15 mouse cellular contexts compared by ENCODE assay signal in the genomic region with DNA sequence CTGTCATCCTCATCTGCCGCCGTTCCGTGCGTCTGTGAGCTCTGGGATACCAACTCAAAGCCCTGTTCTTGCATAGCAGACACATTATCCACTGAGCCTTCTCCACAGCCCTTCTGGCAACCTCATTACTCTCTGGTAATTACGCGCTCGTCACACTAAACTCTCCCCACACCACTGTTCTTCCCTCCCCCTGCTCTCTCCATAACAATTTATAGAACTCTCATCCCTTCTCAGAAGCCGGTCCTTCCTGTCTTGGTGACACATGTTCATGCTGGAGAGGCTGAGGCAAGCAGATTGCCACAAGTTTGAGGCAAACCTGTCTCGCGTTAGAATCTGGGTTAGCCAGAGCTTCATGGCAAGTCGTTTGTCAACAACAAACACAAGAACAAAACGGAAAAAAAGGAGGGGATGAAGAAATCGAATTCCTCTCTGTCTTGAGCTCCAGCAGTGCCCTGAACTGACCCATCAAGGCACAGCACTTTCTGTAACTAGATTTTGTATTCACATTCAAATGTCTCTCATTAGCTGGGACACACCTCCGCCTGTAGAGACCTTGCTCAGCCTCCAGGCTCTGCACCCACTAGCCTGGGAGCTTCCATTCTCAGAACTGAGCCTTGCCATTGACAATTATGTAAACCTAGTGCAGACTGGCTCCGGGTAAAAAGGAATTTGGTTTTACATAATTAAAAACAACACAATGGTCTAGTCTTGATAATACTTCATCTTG. TPM values are rescaled to one million over a fixed set of nuclear protein-coding genes. Genes with fewer than 3 reads are reported as not detected.
DNase-seq lines count a peak whose midpoint lies in the region; ATAC-seq and TF ChIP-seq lines count a peak whose summit lies in the region.
"Had no signal": no experiment of that assay in that cellular context is flagged by ENCODE, and none has a peak within 500 bp of the region (broad histone marks: within the 10 kb centered on the region; RNA-seq: fewer than 3 reads in every experiment).

No protein-coding gene starts in this region.

- TF ChIP-seq POLR2A in cortical plate, adult 2 months (IDR thresholded peaks at IDR 0.05; ENCODE audit: extremely low read depth, insufficient read depth, low read length), result no peak
- no peak for TF ChIP-seq POLR2A in olfactory bulb, adult 2 months (IDR thresholded peaks at IDR 0.05; ENCODE audit: insufficient read depth, low read depth, low read length)

- peak; percentile 21; the same call in 1 of the 2 replicates for ATAC-seq in forebrain, embryonic 11.5 days (replicated peaks; ENCODE audit: low FRiP score)
- ATAC-seq in forebrain, embryonic 14.5 days, result no peak
- no peak for ATAC-seq in stomach, postnatal 0 days (ENCODE audit: low FRiP score, low TSS enrichment)

- intact Hi-C loops in left cerebral cortex, adult 2 months (cut with DNase I), result loop anchor here (2.0 kb wide), 1 partner anchor 57 kb away; no protein-coding TSS in a partner anchor
- intact Hi-C loops in left cerebral cortex, postnatal 10 days (cut with DNase I), result no loop called here

- 78% methylated on average over 15 of the region's 15 CpGs for WGBS in forebrain, embryonic 11.5 days
- 43% methylated on average over 15 of the region's 15 CpGs for WGBS in forebrain, embryonic 14.5 days
- 27% methylated on average over 15 of the region's 15 CpGs for WGBS in olfactory bulb, adult 2 months
- WGBS in stomach, postnatal 0 days, result 70% methylated on average over 15 of the region's 15 CpGs

- no peak overlapping the region for H3K9ac ChIP-seq in forebrain, embryonic 11.5 days (ENCODE audit: low read length)
- H3K9ac ChIP-seq in forebrain, embryonic 14.5 days (ENCODE audit: low read length), result no peak overlapping the region
- no peak overlapping the region for H3K9ac ChIP-seq in stomach, postnatal 0 days (ENCODE audit: low read length)
- H3K9ac ChIP-seq: liver, embryonic 14.5 days had no signal

- H3K27ac ChIP-seq in forebrain, embryonic 11.5 days (ENCODE audit: low read depth, low read length), result no peak overlapping the region
- no peak overlapping the region for H3K27ac ChIP-seq in forebrain, embryonic 14.5 days (ENCODE audit: low read depth, low read length)
- peak overlapping the region; percentile 82 for H3K27ac ChIP-seq in left cerebral cortex, adult 2 months
- H3K27ac ChIP-seq in cortical plate, adult 2 months (ENCODE audit: insufficient read depth, low read length), result peak overlapping the region; percentile 61
- H3K27ac ChIP-seq in olfactory bulb, adult 2 months (ENCODE audit: insufficient read depth, low read depth, low read length), result peak overlapping the region; percentile 74
- no peak overlapping the region for H3K27ac ChIP-seq in stomach, postnatal 0 days (replicated peaks)
- H3K27ac ChIP-seq: liver, embryonic 14.5 days had no signal

- peaks cover 7% of the 10 kb centered on the region; the same call in 1 of the 2 replicates for H3K4me1 ChIP-seq in forebrain, embryonic 11.5 days (replicated peaks; ENCODE audit: control insufficient read depth, insufficient read depth, low read length)
- peaks cover 7% of the 10 kb centered on the region; the same call in 1 of the 2 replicates for H3K4me1 ChIP-seq in forebrain, embryonic 14.5 days (ENCODE audit: control insufficient read depth, insufficient read depth, low read length)
- peaks cover 17% of the 10 kb centered on the region for H3K4me1 ChIP-seq in cortical plate, adult 2 months (ENCODE audit: control insufficient read depth, insufficient read depth, low read length)
- H3K4me1 ChIP-seq in olfactory bulb, adult 2 months (ENCODE audit: control insufficient read depth, insufficient read depth, low read length), result peaks cover 44% of the 10 kb centered on the region
- H3K4me1 ChIP-seq in stomach, postnatal 0 days (replicated peaks; ENCODE audit: control insufficient read depth, insufficient read depth), result 0 out of 2 replicates have a peak, but pooled peaks cover 4% of the 10 kb centered on the region

- no peak overlapping the region for H3K4me2 ChIP-seq in forebrain, embryonic 11.5 days (ENCODE audit: low read depth, low read length, severe bottlenecking)
- no peak overlapping the region for H3K4me2 ChIP-seq in forebrain, embryonic 14.5 days (ENCODE audit: low read length)
- no peak overlapping the region for H3K4me2 ChIP-seq in stomach, postnatal 0 days (replicated peaks; ENCODE audit: low read depth)
- H3K4me2 ChIP-seq: heart, embryonic 11.5 days; midbrain, embryonic 11.5 days had no signal

- no peak for TF ChIP-seq CTCF in left cerebral cortex, adult 2 months (IDR thresholded peaks at IDR 0.05)
- TF ChIP-seq CTCF in cortical plate, adult 2 months (IDR thresholded peaks at IDR 0.05; ENCODE audit: extremely low read depth, insufficient read depth, low read length), result no peak
- no peak for TF ChIP-seq CTCF in olfactory bulb, adult 2 months (IDR thresholded peaks at IDR 0.05; ENCODE audit: insufficient read depth, low read depth, low read length)
- no peak for TF ChIP-seq CTCF in stomach, postnatal 0 days (IDR thresholded peaks at IDR 0.05; ENCODE audit: low read depth)

- H3K4me3 ChIP-seq in forebrain, embryonic 11.5 days (ENCODE audit: low read depth, low read length), result no peak overlapping the region
- no peak overlapping the region for H3K4me3 ChIP-seq in forebrain, embryonic 14.5 days (ENCODE audit: low read depth, low read length)
- H3K4me3 ChIP-seq in left cerebral cortex, adult 2 months, result no peak overlapping the region; the same call in 1 of the 2 replicates
- H3K4me3 ChIP-seq in cortical plate, adult 2 months (ENCODE audit: insufficient read depth, low read length), result no peak overlapping the region
- no peak overlapping the region for H3K4me3 ChIP-seq in olfactory bulb, adult 2 months (ENCODE audit: insufficient read depth, low read depth, low read length)
- H3K4me3 ChIP-seq in stomach, postnatal 0 days (ENCODE audit: low read depth, low read length), result no peak overlapping the region

- H3K36me3 ChIP-seq in forebrain, embryonic 11.5 days (ENCODE audit: control insufficient read depth, insufficient read depth, low read length), result no peaks in the 10 kb centered on the region
- 0 out of 2 replicates have a peak, but pooled peaks cover 2% of the 10 kb centered on the region for H3K36me3 ChIP-seq in forebrain, embryonic 14.5 days (ENCODE audit: control insufficient read depth, insufficient read depth, low read length)
- no peaks in the 10 kb centered on the region for H3K36me3 ChIP-seq in stomach, postnatal 0 days (ENCODE audit: control insufficient read depth, insufficient read depth, low read length)

- TF ChIP-seq EP300 in stomach, postnatal 0 days (optimal IDR thresholded peaks at IDR 0.05), result no peak

- no peak for DNase-seq in forebrain, embryonic 11.5 days (ENCODE audit: low spot score)
- DNase-seq in forebrain, embryonic 14.5 days (ENCODE audit: low spot score), result no peak
- DNase-seq in left cerebral cortex, adult 2 months (ENCODE audit: extremely low spot score in 1 of 2, low spot score in 2 of 2), result no peak
- DNase-seq in left cerebral cortex, postnatal 10 days (ENCODE audit: extremely low spot score in 1 of 2, low spot score in 2 of 2), result no peak
- no peak for DNase-seq in cerebellum, adult 9-10 months
- no peak for DNase-seq in stomach, postnatal 0 days (ENCODE audit: low spot score)
- DNase-seq: cerebellum, adult 11 months; gastrocnemius, postnatal 14 days; lung, postnatal 14 days; thymus, postnatal 14 days had no signal

- H3K9me3 ChIP-seq in forebrain, embryonic 11.5 days (ENCODE audit: control insufficient read depth, low read length), result no peaks in the 10 kb centered on the region
- no peaks in the 10 kb centered on the region for H3K9me3 ChIP-seq in forebrain, embryonic 14.5 days (replicated peaks; ENCODE audit: control insufficient read depth, low read length)
- H3K9me3 ChIP-seq in stomach, postnatal 0 days (ENCODE audit: control insufficient read depth, low read length), result no peaks in the 10 kb centered on the region

- no peaks in the 10 kb centered on the region for H3K27me3 ChIP-seq in forebrain, embryonic 11.5 days (ENCODE audit: control insufficient read depth, insufficient read depth, low read length)
- H3K27me3 ChIP-seq in forebrain, embryonic 14.5 days (replicated peaks; ENCODE audit: control insufficient read depth, insufficient read depth, low read length), result no peaks in the 10 kb centered on the region
- H3K27me3 ChIP-seq in stomach, postnatal 0 days (ENCODE audit: control insufficient read depth, insufficient read depth, low read length), result no peaks in the 10 kb centered on the region

RNA-seq across cellular contexts. Expression of a gene that starts 47.1 kb away (rescaled TPM):
- polyA plus RNA-seq in forebrain, embryonic 11.5 days (2014; fragmentation: Nextera tagmentation; extraction: Ambion mirVana), result 8.6 and 11.1 TPM in 2 replicates
- 3.8 and 4.0 TPM in 2 replicates for polyA plus RNA-seq in forebrain, embryonic 14.5 days (2014; fragmentation: Nextera tagmentation; extraction: Ambion mirVana)
- total RNA-seq in left cerebral cortex, adult 2 months (2021), result 1 to 10 TPM; 8.3 to 8.9 TPM
- 1 to 10 TPM; 4.9 TPM for total RNA-seq in left cerebral cortex, postnatal 10 days (2021)
- polyA plus RNA-seq in cortical plate, adult 2 months (2012; rRNA removed), result 15.1 and 19.4 TPM in 2 replicates
- polyA plus RNA-seq in olfactory bulb, adult 2 months (2012; ENCODE audit: insufficient read depth, insufficient read length, low replicate concordance, missing spikeins), result not detected in 2 replicates
- 55.0 and 61.3 TPM in 2 replicates for polyA plus RNA-seq in stomach, postnatal 0 days (2015; fragmentation: Nextera tagmentation; extraction: Ambion mirVana)

Comparison
In these comparisons a context has a peak if more than half of its experiments do, and no peak if none do; other contexts are left out.
1. H3K27ac ChIP-seq: peak in left cerebral cortex, adult 2 months (single experiment), cortical plate, adult 2 months (single experiment) and olfactory bulb, adult 2 months (single experiment); none in forebrain, embryonic 11.5 days (single experiment), forebrain, embryonic 14.5 days (single experiment) and stomach, postnatal 0 days (single experiment).